Mouse (Mus musculus): ENCODE data around the gene Mcm10. TPM values are rescaled to one million over a fixed set of nuclear protein-coding genes. Genes with fewer than 3 reads are reported as not detected.

Gene Mcm10
- total and polyA plus RNA-seq, 3 experiments: 72.6 to 104 (median 73.6) TPM

GRCm38 (mm10) chr2:5058436-5058835 lies 45.8 kb upstream of the Mcm10 start:
- H3K27me3 ChIP-seq (replicated peaks): no peaks in the 10 kb centered on the region
- dilution Hi-C loops (cut with MboI; ENCODE audit: extremely low pct_ligation_motif_present, extremely low pct_unique_long_range_greater_than_20kb, low sequenced_read_pairs) (no loop called here), in situ Hi-C loops (cut with MboI; ENCODE audit: low pct_ligation_motif_present, low pct_unique_long_range_greater_than_20kb, low sequenced_read_pairs) (no loop called here)
- H3K4me3 ChIP-seq (replicated peaks in 1 of 3; ENCODE audit: low read depth in 2 of 3, low read length in 2 of 3, poor library complexity in 1 of 3): no peak overlapping the region
- peaks cover 3 to 70% of the 10 kb centered on the region in 2 experiments for H3K36me3 ChIP-seq (replicated peaks in 1 of 2; ENCODE audit: control insufficient read depth in 1 of 2, insufficient read depth in 1 of 2, low read length in 1 of 2)
- peaks cover 4% of the 10 kb centered on the region; the same call in 1 of the 2 replicates for H3K79me2 ChIP-seq (replicated peaks; ENCODE audit: control insufficient read depth, extremely low read depth, insufficient read depth, poor library complexity, severe bottlenecking)
- no peaks in the 10 kb centered on the region for H3K9me3 ChIP-seq (replicated peaks; ENCODE audit: low read length)
- no peak for TF ChIP-seq ZMIZ1 (IDR thresholded peaks at IDR 0.05; ENCODE audit: low read depth, low read length)
- TF ChIP-seq SMC3 (IDR thresholded peaks at IDR 0.05; ENCODE audit: low read depth, low read length): no peak
- no peak for TF ChIP-seq MEF2A (IDR thresholded peaks at IDR 0.05; ENCODE audit: borderline replicate concordance, low read depth, low read length)
- no peak for TF ChIP-seq NRF1 (IDR thresholded peaks at IDR 0.05; ENCODE audit: low read depth, low read length)
- no peak for TF ChIP-seq HCFC1 (IDR thresholded peaks at IDR 0.05; ENCODE audit: low read depth, low read length)
- TF ChIP-seq JUN (IDR thresholded peaks at IDR 0.05; ENCODE audit: insufficient read depth, low read depth, low read length): no peak
- no peak for TF ChIP-seq MAZ (IDR thresholded peaks at IDR 0.05; ENCODE audit: low read depth, low read length)
- no peak for TF ChIP-seq CTCF (conservative IDR thresholded peaks at IDR 0.05 in 1 of 2, IDR thresholded peaks at IDR 0.05 in 1 of 2; ENCODE audit: low read depth in 2 of 2, low read length in 2 of 2)
- no peak for TF ChIP-seq KAT2A (IDR thresholded peaks at IDR 0.05; ENCODE audit: insufficient replicate concordance, low read length)
- TF ChIP-seq TBP (conservative IDR thresholded peaks at IDR 0.05; ENCODE audit: low read depth, low read length): no peak
- DNase-seq (ENCODE audit: extremely low read depth): no peak
- H3K9ac ChIP-seq (ENCODE audit: insufficient read depth, low read depth): no peak overlapping the region
- H3K4me1 ChIP-seq (ENCODE audit: control insufficient read depth in 1 of 2, insufficient read depth in 2 of 2): peaks cover 2 to 26% of the 10 kb centered on the region in 2 experiments; a peak in 3 of 4 replicates
- no peak overlapping the region for H3K4me2 ChIP-seq (ENCODE audit: insufficient read depth, low read depth, poor library complexity, severe bottlenecking)
- H3K27ac ChIP-seq (ENCODE audit: insufficient read depth, low read depth): no peak overlapping the region

DNA sequence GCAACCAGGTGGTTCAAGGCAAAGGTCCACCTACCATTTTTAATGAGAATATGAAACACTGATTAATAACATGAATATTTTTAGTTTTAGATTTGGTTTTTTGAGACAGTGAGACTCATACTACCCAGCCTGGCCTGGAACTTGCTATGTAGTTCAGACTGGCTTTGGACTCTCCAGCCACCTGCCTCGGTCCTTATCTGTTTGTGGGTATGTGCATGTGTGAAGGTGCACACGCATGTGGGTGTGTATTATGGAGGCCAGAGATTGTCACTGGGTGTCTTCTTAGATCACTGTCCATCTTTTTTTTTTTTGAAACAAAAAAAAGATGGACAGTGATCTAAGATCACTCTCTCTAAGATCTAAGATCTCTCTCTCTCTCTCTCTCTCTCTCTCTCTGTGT lies 38.0 kb upstream of the Mcm10 start:
- H3K4me2 ChIP-seq (ENCODE audit: insufficient read depth, low read depth, poor library complexity, severe bottlenecking): no peak overlapping the region
- H3K27me3 ChIP-seq (replicated peaks): no peaks in the 10 kb centered on the region
- H3K27ac ChIP-seq (ENCODE audit: insufficient read depth, low read depth): no peak overlapping the region
- H3K36me3 ChIP-seq (replicated peaks in 1 of 2; ENCODE audit: control insufficient read depth in 1 of 2, insufficient read depth in 1 of 2, low read length in 1 of 2): peaks cover 25 to 79% of the 10 kb centered on the region in 2 experiments
- H3K4me1 ChIP-seq (ENCODE audit: control insufficient read depth in 1 of 2, insufficient read depth in 2 of 2): peaks cover 2 to 10% of the 10 kb centered on the region in 2 experiments; a peak in 3 of 4 replicates
- H3K9me3 ChIP-seq (replicated peaks; ENCODE audit: low read length): no peaks in the 10 kb centered on the region
- no peak overlapping the region for H3K9ac ChIP-seq (ENCODE audit: insufficient read depth, low read depth)
- no peak overlapping the region for H3K4me3 ChIP-seq (replicated peaks in 1 of 3; ENCODE audit: low read depth in 2 of 3, low read length in 2 of 3, poor library complexity in 1 of 3)
- in situ Hi-C loops (cut with MboI; ENCODE audit: low pct_ligation_motif_present, low pct_unique_long_range_greater_than_20kb, low sequenced_read_pairs) (no loop called here), dilution Hi-C loops (cut with MboI; ENCODE audit: extremely low pct_ligation_motif_present, extremely low pct_unique_long_range_greater_than_20kb, low sequenced_read_pairs) (no loop called here)
- DNase-seq (ENCODE audit: extremely low read depth): no peak
- no peaks in the 10 kb centered on the region for H3K79me2 ChIP-seq (replicated peaks; ENCODE audit: control insufficient read depth, extremely low read depth, insufficient read depth, poor library complexity, severe bottlenecking)
- TF ChIP-seq UBTF (IDR thresholded peaks at IDR 0.05; ENCODE audit: low read depth, low read length) (no peak), ZMIZ1 (IDR thresholded peaks at IDR 0.05; ENCODE audit: low read depth, low read length) (no peak), MEF2A (IDR thresholded peaks at IDR 0.05; ENCODE audit: borderline replicate concordance, low read depth, low read length) (no peak), MXI1 (IDR thresholded peaks at IDR 0.05; ENCODE audit: low read depth, low read length) (no peak), CHD1 (IDR thresholded peaks at IDR 0.05; ENCODE audit: low read depth, low read length) (no peak), RCOR1 (conservative IDR thresholded peaks at IDR 0.05; ENCODE audit: low read depth, low read length) (no peak), HCFC1 (IDR thresholded peaks at IDR 0.05; ENCODE audit: low read depth, low read length) (no peak), PAX5 (IDR thresholded peaks at IDR 0.05; ENCODE audit: low read length) (no peak), ZC3H11A (IDR thresholded peaks at IDR 0.05; ENCODE audit: low read depth, low read length) (no peak), NELFE (IDR thresholded peaks at IDR 0.05; ENCODE audit: low read depth, low read length) (no peak), EP300 (IDR thresholded peaks at IDR 0.05; ENCODE audit: low read length) (no peak), SIN3A (IDR thresholded peaks at IDR 0.05; ENCODE audit: low read length) (no peak), BHLHE40 (IDR thresholded peaks at IDR 0.05; ENCODE audit: low read depth, low read length) (no peak), JUND (conservative IDR thresholded peaks at IDR 0.05; ENCODE audit: low read depth, low read length) (no peak), POLR2AphosphoS2 (IDR thresholded peaks at IDR 0.05; ENCODE audit: low read depth, low read length) (no peak), CTCF (conservative IDR thresholded peaks at IDR 0.05 in 1 of 2, IDR thresholded peaks at IDR 0.05 in 1 of 2; ENCODE audit: low read depth in 2 of 2, low read length in 2 of 2) (no peak), CHD2 (IDR thresholded peaks at IDR 0.05; ENCODE audit: low read length) (no peak)
